Mouse (Mus musculus) forebrain, embryonic 16.5 days (tissue): ENCODE measurements at regions not wholly inside any gene's neighbourhood (a gene's known extent, or its start where the extent isn't known, plus 50 kb on each side); places are given as distances from the start of the nearest gene placed in this dataset.

Experiments
- ATAC-seq: fragments of 200-750 bp; cut with Nextera tagmentation; 2 replicates; pipeline ENCODE4 v1.8.0; 2017; ENCODE audit warnings: mild to moderate bottlenecking, moderate library complexity
- H3K27ac ChIP-seq: fragments of 300-500 bp; sonication (generic); 2 replicates; pipeline ENCODE4 v1.5.1; 2014; ENCODE audit warnings: low read length, control low read depth
- H3K27me3 ChIP-seq: fragments of 300-500 bp; sonication (generic); replicated peaks from 2 replicates; pipeline ENCODE4 v1.6.1; 2014; ENCODE audit warnings: low read length; ENCODE audit not compliant: control insufficient read depth, insufficient read depth
- H3K36me3 ChIP-seq: fragments of 300-500 bp; sonication (generic); 2 replicates; pipeline ENCODE4 v1.6.1; 2014; ENCODE audit not compliant: control insufficient read depth, insufficient read depth
- H3K4me1 ChIP-seq: fragments of 300-500 bp; sonication (generic); replicated peaks from 2 replicates; pipeline ENCODE4 v1.6.1; 2014; ENCODE audit warnings: low read length; ENCODE audit not compliant: control insufficient read depth, insufficient read depth
- H3K4me2 ChIP-seq: fragments of 300-500 bp; sonication (generic); 2 replicates; pipeline ENCODE4 v1.6.1; 2014; ENCODE audit warnings: mild to moderate bottlenecking, low read length, control low read depth
- H3K4me3 ChIP-seq: fragments of 300-500 bp; sonication (generic); replicated peaks from 2 replicates; pipeline ENCODE4 v1.5.1; 2014; ENCODE audit warnings: mild to moderate bottlenecking, low read length, control low read depth
- H3K9ac ChIP-seq: fragments of 300-500 bp; sonication (generic); replicated peaks from 2 replicates; pipeline ENCODE4 v1.6.1; 2014; ENCODE audit warnings: low read depth, low read length, control low read depth
- H3K9me3 ChIP-seq: fragments of 300-500 bp; sonication (generic); 2 replicates; pipeline ENCODE4 v1.6.1; 2016; ENCODE audit warnings: low read length; ENCODE audit not compliant: control insufficient read depth
- WGBS: fragments of 180-500 bp; shearing (Covaris S2); extraction: QIAGEN DNeasy Blood & Tissue Kit; methylation state at CpG from one replicate; pipeline ENCODE4 v1.1.7; 2014; 5-methylcytosine and 5-hydroxymethylcytosine counted together

DNA sequence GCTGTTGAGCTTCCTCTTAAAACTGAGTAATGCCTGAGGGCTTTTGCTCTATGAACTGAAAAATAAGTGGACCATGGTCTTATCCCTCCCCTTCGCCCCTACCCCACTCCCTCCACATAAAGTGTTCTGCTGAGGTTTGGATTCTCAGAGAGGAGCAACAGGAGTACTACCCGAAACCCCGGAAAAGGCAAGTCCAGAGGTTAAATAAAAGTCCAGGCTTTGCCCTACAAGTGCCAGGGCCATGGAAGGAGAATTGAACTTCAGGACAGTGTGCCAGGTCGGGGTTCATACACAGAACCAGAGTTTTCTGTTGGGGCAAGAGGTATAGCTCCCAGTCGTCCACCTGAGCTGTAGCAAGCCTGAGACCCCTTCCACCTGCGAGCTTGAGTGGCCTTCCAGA, 360.0 kb upstream of the Ddhd1 start:
- no peaks in the 10 kb centered on the region for H3K4me1 ChIP-seq
- H3K36me3 ChIP-seq: no peaks in the 10 kb centered on the region
- no peaks in the 10 kb centered on the region for H3K27me3 ChIP-seq
- H3K4me2 ChIP-seq: no peak overlapping the region
- H3K27ac ChIP-seq: no peak overlapping the region
- no peak overlapping the region for H3K4me3 ChIP-seq
- no peaks in the 10 kb centered on the region for H3K9me3 ChIP-seq
- no peak overlapping the region for H3K9ac ChIP-seq
- ATAC-seq: no peak
- WGBS: 81% methylated on average over 6 of the region's 6 CpGs

DNA sequence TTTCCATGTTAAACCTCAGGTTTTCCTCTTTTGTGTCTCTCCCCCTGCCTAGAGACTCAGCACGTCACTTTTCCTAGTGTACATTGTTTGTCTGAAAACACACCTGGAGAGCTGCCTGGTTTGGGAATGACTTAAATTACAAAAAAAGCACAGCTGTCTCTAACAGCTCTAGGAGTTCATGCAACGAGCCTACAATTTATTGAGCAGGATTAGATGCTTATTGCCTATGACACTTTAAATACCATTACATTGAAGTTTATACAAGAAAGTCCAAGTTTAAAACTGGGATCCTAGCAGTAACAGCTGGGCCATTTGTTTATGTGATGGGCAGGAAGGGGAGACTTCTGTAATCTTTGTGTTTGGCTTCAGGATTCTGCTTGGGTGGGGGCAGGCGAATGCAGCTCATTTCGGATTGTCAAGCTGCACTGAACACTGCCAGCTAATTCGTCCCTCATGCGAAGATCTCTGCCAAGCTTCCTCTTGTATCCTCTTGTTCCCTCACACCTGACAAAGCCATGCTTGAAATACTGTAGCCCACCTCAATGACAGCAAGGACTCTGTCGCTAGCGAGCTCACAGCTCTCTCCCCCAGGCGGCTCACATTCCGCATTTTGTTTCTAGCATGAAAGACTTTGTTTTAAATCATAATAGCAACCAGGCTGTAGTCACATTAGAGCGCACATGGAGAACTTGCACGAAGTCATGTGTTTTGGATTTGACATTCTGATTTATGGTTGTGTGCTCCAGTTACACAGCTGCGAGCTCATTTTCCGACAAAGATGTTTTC, 359.8 kb upstream of the Gm15217 start:
- no peaks in the 10 kb centered on the region for H3K36me3 ChIP-seq
- no peak overlapping the region for H3K4me2 ChIP-seq
- H3K4me1 ChIP-seq: no peaks in the 10 kb centered on the region
- H3K9me3 ChIP-seq: no peaks in the 10 kb centered on the region
- WGBS: 63% methylated on average over 14 of the region's 14 CpGs
- H3K9ac ChIP-seq: no peak overlapping the region
- no peak overlapping the region for H3K27ac ChIP-seq
- H3K4me3 ChIP-seq: no peak overlapping the region
- no peaks in the 10 kb centered on the region for H3K27me3 ChIP-seq
- no peak for ATAC-seq

DNA sequence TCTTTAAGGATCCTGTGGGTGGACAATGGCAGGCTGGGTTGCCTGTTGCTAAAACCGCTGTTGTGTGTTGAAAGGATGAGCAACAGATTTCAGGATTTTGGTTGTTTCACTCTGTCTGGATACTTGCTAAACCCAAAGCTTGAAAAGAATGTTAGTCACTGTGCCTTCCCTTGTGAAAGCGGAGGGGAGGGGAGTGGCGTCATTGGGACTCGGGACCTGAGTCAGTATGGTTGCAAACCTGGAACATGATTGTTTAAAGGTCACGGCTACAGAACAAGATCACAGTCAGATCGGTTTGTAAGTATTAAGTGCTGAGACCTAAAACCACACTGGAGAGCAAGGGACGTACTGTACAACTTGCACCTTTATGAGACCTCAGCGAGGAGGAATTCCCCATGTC, 344.9 kb upstream of the Gm15217 start:
- no peak for ATAC-seq
- no peak overlapping the region for H3K4me2 ChIP-seq
- H3K27me3 ChIP-seq: no peaks in the 10 kb centered on the region
- H3K27ac ChIP-seq: no peak overlapping the region
- H3K9ac ChIP-seq: no peak overlapping the region
- H3K9me3 ChIP-seq: no peaks in the 10 kb centered on the region
- H3K4me1 ChIP-seq: no peaks in the 10 kb centered on the region
- 91% methylated on average over 8 of the region's 8 CpGs for WGBS
- H3K36me3 ChIP-seq: no peaks in the 10 kb centered on the region
- no peak overlapping the region for H3K4me3 ChIP-seq

DNA sequence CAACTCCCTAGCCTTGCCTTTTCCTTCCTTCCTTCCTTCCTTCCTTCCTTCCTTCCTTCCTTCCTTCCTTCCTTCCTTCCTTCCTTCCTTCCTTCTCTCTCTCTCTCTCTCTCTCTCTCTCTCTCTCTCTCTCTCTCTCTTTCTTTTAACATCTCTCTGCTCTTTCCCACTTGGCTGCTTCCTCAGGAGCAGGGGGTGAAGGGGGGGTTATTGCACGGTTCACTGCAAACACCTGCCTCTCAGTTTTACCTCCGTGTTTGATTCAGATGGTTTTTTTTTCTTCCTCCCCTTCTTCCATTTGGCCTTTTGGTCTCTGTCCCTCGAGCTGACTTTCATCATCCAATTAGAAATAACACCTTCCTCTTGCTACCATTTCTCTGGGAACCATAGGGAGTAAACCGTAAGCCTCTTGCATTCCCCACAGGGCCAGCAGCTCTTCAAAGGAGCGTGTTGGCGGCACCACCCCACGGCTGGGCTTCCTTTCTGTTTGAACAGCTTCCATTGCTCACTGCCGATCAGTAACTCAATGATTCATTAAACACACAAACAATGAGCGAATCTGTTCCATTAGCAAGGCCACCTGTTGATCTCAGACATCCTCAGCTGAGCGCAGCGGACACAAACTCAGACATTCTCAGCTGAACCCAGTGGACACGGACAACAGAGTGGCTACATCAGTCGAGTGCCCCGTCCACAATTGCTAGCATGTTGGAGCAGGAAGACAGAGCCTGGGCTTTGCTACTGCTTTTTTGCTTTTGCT, 318.4 kb upstream of the Gm15217 start:
- no peaks in the 10 kb centered on the region for H3K27me3 ChIP-seq
- peak overlapping the region; percentile 46 for H3K4me2 ChIP-seq
- no peak overlapping the region for H3K27ac ChIP-seq
- ATAC-seq: peak; percentile 33; the same call in 1 of the 2 replicates
- H3K36me3 ChIP-seq: no peaks in the 10 kb centered on the region
- WGBS: 3% methylated on average over 14 of the region's 14 CpGs
- peaks cover 4% of the 10 kb centered on the region for H3K4me1 ChIP-seq
- peak overlapping the region; percentile 19 for H3K4me3 ChIP-seq
- no peak overlapping the region for H3K9ac ChIP-seq
- no peaks in the 10 kb centered on the region for H3K9me3 ChIP-seq

DNA sequence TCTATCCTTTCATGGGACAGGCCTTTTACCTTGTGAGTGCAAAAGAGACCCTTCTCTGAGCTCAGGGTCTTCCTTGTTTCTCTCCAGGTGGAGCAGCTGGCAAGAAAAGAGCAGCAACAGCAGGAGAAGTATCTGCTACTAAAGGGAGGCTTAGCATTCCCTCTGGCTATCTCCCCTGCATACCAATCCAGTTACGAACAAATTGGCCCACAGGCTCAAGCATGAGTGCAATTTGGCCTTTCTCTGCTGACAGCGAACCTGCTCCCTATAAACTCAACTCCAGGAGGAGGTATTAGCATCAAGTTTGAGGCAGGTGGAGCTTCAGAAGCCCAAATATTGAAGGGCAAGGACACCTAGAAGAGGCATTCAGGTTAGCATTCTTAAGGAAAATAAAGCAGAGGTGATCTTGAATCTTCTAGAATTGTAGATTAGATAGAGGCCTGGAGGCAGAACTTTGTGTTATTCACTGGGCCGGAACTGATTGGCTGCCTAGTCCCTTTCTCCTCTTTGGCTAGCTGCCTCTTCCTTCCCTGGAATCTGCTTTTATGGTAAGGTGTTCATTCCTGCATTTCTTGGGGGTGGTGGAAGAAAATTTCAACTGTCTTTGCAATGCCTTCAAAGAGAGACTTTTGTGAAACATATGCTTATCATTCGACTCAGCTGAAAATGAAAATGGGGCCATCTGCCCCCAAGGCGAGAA, 312.0 kb upstream of the Gm15217 start:
- Histone ChIP-seq H3K4me2 (no peak overlapping the region), H3K27ac (no peak overlapping the region), H3K27me3 (no peaks in the 10 kb centered on the region), H3K36me3 (no peaks in the 10 kb centered on the region), H3K4me3 (no peak overlapping the region), H3K9me3 (no peaks in the 10 kb centered on the region), H3K4me1 (no peaks in the 10 kb centered on the region), H3K9ac (no peak overlapping the region)
- 74% methylated on average over 5 of the region's 5 CpGs for WGBS
- ATAC-seq: no peak

DNA sequence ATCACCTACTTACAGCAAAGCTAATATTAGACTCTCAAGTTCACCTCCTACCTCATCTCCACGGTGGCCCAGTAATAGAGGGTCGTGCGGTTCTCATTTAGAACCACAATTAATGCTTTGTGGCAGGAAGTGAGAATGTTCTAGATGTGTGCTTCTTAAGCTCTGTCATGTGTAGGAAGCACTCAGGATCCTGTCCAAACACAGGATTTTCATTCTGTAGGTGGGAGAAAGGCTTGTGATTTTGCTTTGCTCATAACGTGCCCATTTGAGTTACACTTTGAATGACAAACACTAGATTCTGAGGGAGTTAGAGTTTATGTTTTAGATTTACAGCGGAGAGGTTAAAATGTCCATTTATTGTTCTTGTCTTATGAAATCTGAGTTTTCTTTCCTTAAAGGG, 308.0 kb upstream of the Gm15217 start:
- ATAC-seq: no peak

DNA sequence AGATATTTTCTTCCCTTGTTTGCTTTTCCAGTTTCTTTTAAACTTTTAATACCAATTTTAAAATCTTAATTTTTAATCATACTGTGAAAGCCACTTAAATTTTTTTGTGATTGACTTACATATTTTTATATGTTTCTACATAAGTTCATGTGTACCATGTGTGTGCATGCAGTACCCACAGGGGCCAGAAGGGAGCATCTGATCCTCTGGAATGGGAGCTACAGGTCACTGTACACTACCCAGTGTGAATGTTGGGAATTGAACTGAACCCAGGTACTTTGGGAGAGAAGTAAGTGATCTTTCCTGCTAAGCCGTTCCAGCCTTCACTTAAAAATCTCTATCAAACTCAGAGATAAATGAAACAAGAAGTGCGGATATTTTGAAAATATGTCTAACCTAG, 302.5 kb upstream of the Gm15217 start:
- Histone ChIP-seq H3K9ac (no peak overlapping the region), H3K4me2 (no peak overlapping the region), H3K27me3 (no peaks in the 10 kb centered on the region), H3K9me3 (no peaks in the 10 kb centered on the region), H3K27ac (no peak overlapping the region), H3K4me1 (no peaks in the 10 kb centered on the region), H3K36me3 (no peaks in the 10 kb centered on the region), H3K4me3 (no peak overlapping the region)
- 75% methylated on average over 2 of the region's 2 CpGs for WGBS
- ATAC-seq: no peak

More for the DNA sequence above, 308.0 kb upstream of the Gm15217 start:
- Histone ChIP-seq H3K9me3 (no peaks in the 10 kb centered on the region), H3K4me2 (no peak overlapping the region), H3K4me3 (no peak overlapping the region), H3K9ac (no peak overlapping the region), H3K27ac (no peak overlapping the region), H3K36me3 (no peaks in the 10 kb centered on the region), H3K27me3 (no peaks in the 10 kb centered on the region), H3K4me1 (no peaks in the 10 kb centered on the region)
- 85% methylated on average over 5 of the region's 5 CpGs for WGBS

DNA sequence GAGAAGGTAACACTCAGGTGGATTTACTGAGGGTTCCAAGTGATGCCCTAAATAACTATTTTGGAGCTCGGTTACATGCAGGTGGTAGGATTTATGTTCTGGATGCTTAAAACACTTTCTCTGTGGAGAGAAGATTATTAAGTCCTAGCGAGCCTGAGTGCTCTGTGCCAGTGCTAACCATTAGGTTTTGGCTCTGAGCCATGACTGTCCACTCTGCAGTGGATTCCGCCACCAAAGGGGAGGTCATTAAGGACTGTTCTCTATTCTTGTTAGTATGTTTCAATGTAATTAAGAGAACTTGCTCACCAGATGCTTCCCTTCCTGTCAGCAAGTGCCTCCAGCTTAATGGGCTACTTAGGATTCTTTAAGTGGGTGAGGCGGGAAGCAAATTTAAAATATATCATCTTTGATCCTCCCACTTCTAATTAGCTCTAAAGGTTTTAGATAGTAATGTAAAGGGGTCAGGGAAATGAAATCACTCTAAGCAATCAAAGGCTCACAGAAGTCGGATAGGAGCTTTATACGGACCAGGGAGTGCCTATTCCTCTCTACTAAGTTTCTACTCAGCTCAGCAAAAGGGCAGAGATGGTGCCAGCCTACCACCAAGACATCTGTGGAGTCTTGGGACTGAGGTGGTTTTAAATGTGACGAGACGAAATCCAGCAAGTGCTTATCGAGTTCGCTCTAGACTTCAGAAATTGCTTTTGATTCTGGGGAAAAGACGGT, 301.6 kb upstream of the Gm15217 start:
- H3K4me3 ChIP-seq: no peak overlapping the region
- H3K27me3 ChIP-seq: no peaks in the 10 kb centered on the region
- H3K9ac ChIP-seq: no peak overlapping the region
- H3K4me1 ChIP-seq: no peaks in the 10 kb centered on the region
- no peaks in the 10 kb centered on the region for H3K9me3 ChIP-seq
- 46% methylated on average over 11 of the region's 11 CpGs for WGBS
- H3K36me3 ChIP-seq: no peaks in the 10 kb centered on the region
- no peak overlapping the region for H3K27ac ChIP-seq
- no peak overlapping the region for H3K4me2 ChIP-seq
- 0 out of 2 replicates have a peak, but pooled peaks have one; percentile 31 for ATAC-seq

DNA sequence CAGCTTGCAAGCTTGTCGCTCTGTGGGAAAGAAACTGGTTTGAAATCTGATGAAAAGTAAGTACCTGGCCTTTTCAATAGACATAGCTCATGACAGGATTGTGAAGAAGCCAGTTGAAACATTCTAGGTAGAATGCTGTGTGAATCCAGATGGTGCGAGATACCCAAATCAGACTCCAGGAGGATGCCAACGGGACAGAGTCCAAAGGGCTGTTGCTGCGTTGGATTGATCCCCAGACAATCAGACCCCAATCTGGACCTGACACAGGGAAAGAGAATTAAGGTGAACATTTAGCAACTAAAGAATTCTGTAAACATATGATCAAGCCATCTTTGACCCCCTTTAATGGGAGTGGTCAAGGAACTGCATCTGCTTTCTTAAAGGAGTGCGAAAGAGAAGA, 296.6 kb upstream of the Gm15217 start:
- Histone ChIP-seq H3K9me3 (no peaks in the 10 kb centered on the region), H3K27ac (no peak overlapping the region), H3K4me2 (no peak overlapping the region), H3K27me3 (no peaks in the 10 kb centered on the region), H3K9ac (no peak overlapping the region), H3K36me3 (no peaks in the 10 kb centered on the region), H3K4me1 (no peaks in the 10 kb centered on the region), H3K4me3 (no peak overlapping the region)
- no peak for ATAC-seq
- WGBS: 81% methylated on average over 5 of the region's 5 CpGs
